Mouse (Mus musculus): Measurements from ENCODE around the gene Morn1. TPM values are rescaled to one million over a fixed set of nuclear protein-coding genes. Genes with fewer than 3 reads are reported as not detected.

Morn1 gene
- polyA plus RNA-seq, 1 experiment: 12.6 TPM

DNA sequence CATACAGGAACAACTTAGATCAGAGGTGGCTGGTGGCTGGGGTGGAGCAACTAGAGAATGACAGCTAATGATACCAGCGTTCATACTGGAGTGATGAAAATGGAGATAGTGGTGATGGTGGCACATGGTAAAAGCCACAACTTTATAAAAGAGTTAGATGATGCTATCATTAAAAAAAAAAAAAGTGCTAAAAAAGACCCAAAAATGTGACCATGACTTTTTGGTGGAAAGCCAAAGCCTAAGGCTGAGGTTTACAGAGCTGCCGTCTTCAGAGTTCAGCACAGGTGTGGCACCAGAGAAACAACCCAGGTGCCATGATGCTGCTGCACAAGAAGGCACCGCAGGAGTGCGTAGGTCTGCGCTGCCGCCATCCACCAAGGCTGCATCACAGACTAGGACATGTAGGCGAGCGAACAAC lies 82.5 kb downstream of the Morn1 start:
- DNase-seq (ENCODE audit: low read depth): no peak
- no peak for TF ChIP-seq POLR2A (IDR thresholded peaks at IDR 0.05; ENCODE audit: borderline replicate concordance, extremely low read depth, insufficient read depth, insufficient read length, poor library complexity, severe bottlenecking)
- no peak for TF ChIP-seq CTCF (IDR thresholded peaks at IDR 0.05; ENCODE audit: borderline replicate concordance, extremely low read depth, insufficient read depth, insufficient read length)

DNA sequence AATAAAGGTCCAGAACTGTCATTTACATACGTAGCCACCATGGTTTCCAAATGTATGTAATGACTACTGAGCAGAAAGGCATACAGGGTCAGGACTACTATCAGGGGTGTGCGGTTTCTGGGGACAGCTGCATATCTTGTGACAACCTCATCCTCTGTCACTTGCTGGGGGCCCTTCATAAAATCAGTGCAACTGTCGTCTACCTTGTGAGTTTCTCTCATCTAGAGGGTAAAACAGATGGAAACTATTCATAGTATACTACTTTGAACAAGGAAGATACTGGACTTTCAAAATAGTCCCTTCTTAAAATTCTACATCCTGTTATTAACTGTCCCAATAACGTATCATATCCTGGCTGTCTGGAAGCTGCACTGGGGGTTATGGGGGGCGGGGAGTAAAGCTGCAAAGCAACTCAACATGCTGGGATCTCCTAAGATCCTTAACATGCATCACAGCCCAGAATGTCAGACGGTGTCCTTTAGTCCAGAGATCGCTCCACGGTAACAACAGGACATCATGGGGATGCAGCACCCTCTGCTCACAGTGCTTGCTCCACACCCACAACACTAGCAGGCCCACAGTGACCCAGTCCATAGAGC lies 84.3 kb downstream of the Morn1 start:
- no peak for DNase-seq (ENCODE audit: low read depth)
- TF ChIP-seq POLR2A (IDR thresholded peaks at IDR 0.05; ENCODE audit: borderline replicate concordance, extremely low read depth, insufficient read depth, insufficient read length, poor library complexity, severe bottlenecking) (no peak), CTCF (IDR thresholded peaks at IDR 0.05; ENCODE audit: borderline replicate concordance, extremely low read depth, insufficient read depth, insufficient read length) (no peak)

DNA sequence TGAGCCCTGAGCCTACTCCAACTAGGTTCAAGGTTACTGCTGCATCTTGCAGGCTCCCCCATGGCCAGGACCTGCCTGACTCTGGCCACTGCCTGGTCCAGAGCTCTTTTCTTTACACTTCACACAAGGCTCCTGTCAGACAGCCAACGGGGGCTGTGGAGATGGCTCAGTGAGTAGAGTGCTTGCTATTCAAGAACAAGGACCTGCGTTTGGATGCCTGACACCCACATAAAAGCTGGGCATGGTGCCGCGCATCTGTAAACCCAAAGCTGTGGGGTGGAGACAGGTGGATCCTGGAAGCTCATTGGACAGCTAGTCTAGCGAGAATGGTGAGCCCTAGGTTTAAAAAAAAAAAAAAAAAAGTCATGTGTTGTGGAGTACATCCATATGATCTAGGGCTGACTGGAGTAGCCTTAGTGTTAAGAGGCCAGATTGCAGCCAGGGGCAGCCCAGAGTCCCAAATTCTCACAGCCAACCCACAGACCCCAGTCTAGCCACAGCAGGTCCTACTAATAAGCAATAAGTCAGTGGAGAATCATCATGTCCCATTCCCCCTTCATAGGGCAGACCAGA lies 85.7 kb downstream of the Morn1 start:
- TF ChIP-seq CTCF (IDR thresholded peaks at IDR 0.05; ENCODE audit: borderline replicate concordance, extremely low read depth, insufficient read depth, insufficient read length) (no peak), POLR2A (IDR thresholded peaks at IDR 0.05; ENCODE audit: borderline replicate concordance, extremely low read depth, insufficient read depth, insufficient read length, poor library complexity, severe bottlenecking) (no peak)
- DNase-seq (ENCODE audit: low read depth): peak; percentile 58

DNA sequence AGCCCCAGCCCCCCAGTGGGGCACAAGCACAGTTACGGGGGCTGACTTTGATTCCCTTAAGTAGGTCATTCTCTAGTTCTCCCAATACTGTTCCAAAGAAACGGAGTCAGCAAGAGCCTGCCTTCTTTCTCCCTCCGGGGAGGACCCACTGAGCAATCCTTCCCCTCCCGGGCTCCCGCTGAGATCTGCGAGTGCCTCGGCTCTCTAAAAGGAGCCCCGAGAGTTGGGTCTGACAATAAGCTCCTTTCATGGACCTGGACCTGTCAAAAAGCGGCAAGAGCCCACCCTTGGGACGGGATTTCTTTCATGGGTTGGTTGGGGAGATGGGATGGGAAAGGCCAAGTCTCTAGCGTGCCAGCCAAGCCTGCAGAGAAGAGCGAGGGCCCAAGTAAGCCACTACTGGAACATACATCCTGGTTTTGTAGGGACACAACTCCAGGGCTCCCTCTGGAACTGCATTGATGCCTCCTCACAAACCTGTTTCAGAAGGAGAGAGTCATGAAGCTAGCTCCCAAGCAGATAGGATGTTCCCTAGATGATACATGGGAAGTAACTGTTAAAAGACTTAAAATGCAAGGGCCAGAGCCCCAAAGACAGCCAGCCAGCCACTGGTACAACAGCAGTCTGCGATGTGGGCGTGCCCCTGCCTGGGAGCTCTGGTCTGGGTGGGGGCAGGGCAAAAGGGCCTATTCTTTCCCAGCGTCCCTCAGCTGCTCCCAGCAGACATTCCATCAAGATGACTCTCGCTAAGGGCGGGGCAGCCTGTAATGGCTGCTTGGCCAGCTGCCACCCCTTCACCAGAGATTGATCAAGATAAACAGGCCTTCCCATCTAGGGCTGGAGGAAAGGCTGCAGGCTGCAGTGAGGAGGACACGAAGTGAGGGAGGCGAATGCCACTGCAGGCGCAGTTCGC lies 86.8 kb downstream of the Morn1 start:
- peak; percentile 97 for DNase-seq (ENCODE audit: low read depth)
- TF ChIP-seq CTCF (IDR thresholded peaks at IDR 0.05; ENCODE audit: borderline replicate concordance, extremely low read depth, insufficient read depth, insufficient read length): no peak
- no peak for TF ChIP-seq POLR2A (IDR thresholded peaks at IDR 0.05; ENCODE audit: borderline replicate concordance, extremely low read depth, insufficient read depth, insufficient read length, poor library complexity, severe bottlenecking)

DNA sequence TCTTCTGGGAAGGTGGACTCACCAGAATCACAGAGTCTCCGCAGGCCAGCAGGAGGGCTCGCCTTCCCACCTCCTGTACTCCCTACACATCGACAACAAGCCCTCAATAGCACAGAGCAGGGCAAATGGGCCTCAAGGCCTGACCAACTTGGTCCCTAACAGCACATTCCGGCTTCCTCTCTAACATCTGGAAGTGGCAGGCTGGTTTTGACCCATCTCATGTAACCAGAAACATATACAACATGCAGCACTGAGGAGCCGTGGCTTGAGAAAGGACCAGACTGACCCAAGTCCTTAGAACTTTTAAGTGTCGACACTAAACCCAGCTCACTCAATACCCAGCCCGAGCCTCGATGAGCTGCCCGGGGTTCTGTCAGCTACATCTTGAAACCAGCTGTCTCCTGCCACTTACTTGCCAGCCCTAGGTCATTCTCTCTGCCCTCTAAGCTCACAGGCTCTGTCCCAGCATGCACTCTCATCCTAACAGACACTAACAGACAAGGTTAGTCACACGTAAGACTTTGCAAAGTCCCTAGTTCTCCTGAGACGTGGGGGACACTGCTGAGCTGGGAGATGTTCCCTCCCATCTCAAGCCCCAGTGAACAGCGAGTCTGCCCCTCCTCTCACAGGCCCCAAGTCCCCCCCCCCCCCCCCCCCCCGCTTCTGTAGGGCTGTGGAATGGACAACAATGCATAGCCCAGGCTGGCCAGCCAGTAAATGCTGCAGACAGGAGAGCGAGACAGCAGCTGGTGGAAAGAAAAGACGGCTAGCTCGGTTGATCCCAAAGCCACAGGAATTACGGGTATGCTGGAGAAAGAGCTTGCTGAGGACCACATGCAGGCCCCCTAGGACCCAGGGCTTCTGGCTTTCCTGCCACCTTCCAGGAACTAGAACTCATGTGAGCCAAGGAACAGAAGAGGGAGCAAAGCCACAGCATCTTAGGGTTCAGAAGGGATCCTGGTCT lies 87.7 kb downstream of the Morn1 start:
- TF ChIP-seq CTCF (IDR thresholded peaks at IDR 0.05; ENCODE audit: borderline replicate concordance, extremely low read depth, insufficient read depth, insufficient read length) (no peak), POLR2A (IDR thresholded peaks at IDR 0.05; ENCODE audit: borderline replicate concordance, extremely low read depth, insufficient read depth, insufficient read length, poor library complexity, severe bottlenecking) (no peak)

DNA sequence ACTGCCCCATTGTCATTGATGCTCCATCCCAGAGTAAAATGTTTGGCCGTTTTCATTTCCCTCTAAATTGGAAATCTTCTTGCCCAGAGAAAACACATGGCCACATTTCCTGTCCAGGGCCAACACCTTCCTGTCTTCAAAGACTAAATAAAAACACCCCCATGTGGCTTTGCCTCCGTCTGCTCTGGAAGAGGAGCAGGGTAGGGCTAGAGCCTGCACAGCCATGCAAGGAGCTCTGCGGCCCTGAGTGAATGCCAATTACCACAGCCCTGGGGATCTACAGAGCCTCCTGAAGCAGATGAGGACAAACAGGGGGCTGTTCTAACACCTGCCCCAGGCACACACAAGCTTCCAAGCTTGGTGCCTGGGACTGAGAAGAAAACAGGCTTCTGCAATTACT lies 89.8 kb downstream of the Morn1 start:
- TF ChIP-seq CTCF (IDR thresholded peaks at IDR 0.05; ENCODE audit: borderline replicate concordance, extremely low read depth, insufficient read depth, insufficient read length) (no peak), POLR2A (IDR thresholded peaks at IDR 0.05; ENCODE audit: borderline replicate concordance, extremely low read depth, insufficient read depth, insufficient read length, poor library complexity, severe bottlenecking) (no peak)
- peak; percentile 26 for DNase-seq (ENCODE audit: low read depth)

More for the DNA sequence above, 87.7 kb downstream of the Morn1 start:
- DNase-seq (ENCODE audit: low read depth): peak; percentile 41

DNA sequence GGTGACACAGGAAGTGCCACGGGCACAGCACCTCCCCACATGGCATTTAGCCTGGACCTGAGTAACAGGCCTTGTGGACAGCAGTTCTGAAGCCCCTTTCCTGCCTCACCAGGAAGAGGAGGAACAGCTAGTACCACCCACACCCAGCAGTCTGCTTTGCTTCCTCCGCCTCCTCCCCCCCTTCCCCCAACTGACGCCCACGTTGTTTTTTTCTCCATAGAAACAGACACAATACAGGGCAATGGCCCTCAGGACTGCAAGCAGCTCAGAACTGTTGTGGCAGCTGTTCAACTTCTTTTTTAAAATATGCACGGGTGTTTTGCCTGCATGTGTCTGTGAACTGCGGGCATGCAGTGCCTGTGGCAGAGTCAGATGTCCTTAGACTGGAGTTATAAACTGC lies 91.9 kb downstream of the Morn1 start:
- DNase-seq (ENCODE audit: low read depth): peak; percentile 88
- TF ChIP-seq POLR2A (IDR thresholded peaks at IDR 0.05; ENCODE audit: borderline replicate concordance, extremely low read depth, insufficient read depth, insufficient read length, poor library complexity, severe bottlenecking): no peak
- TF ChIP-seq CTCF (IDR thresholded peaks at IDR 0.05; ENCODE audit: borderline replicate concordance, extremely low read depth, insufficient read depth, insufficient read length): no peak

DNA sequence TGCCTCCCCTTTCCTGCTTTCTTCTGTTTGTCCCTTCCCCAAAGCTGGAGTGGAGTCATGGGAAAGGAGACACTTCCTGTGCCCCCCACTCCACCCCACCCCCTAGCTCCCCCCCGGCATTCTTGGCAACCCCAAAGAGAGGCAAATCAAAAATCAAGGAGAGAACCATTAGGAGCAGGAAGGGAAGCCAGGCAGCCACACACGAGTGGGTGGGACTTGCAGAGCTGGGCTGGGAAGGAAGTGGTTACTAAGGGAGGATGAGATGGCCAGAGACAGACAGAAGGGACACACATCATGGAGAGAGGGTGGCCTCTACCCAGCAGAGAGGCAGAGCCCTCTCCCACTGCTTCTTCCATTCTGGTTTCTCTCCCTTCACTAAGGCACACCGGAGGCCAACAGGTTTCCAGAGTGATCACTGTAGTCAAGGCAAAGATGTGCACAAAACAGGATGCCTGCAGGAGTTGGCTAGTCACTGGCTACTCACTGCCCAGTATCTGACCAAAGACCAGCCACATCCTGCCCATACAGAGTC lies 92.7 kb downstream of the Morn1 start:
- TF ChIP-seq POLR2A (IDR thresholded peaks at IDR 0.05; ENCODE audit: borderline replicate concordance, extremely low read depth, insufficient read depth, insufficient read length, poor library complexity, severe bottlenecking): no peak
- no peak for TF ChIP-seq CTCF (IDR thresholded peaks at IDR 0.05; ENCODE audit: borderline replicate concordance, extremely low read depth, insufficient read depth, insufficient read length)
- peak; percentile 37 for DNase-seq (ENCODE audit: low read depth)

DNA sequence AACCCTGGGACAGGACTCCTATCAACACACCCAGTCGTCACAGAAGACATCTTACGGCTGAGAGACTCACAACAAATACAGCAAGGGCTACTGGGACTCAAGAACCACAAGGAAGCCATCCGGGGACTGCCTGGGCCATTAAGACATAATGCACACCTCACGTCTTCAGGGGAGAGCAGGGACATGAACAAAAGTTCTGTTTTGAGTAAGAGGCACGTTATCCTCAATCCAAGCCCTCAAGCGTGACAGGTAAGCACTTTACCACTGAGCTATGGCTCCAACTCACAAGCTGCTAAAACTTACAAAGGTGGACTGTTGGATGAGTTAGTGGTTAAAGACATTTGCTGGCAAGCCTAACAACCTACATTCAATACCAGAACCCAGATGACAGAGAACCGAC lies 96.8 kb downstream of the Morn1 start:
- TF ChIP-seq CTCF (IDR thresholded peaks at IDR 0.05; ENCODE audit: borderline replicate concordance, extremely low read depth, insufficient read depth, insufficient read length) (no peak), POLR2A (IDR thresholded peaks at IDR 0.05; ENCODE audit: borderline replicate concordance, extremely low read depth, insufficient read depth, insufficient read length, poor library complexity, severe bottlenecking) (no peak)
- DNase-seq (ENCODE audit: low read depth): no peak

DNA sequence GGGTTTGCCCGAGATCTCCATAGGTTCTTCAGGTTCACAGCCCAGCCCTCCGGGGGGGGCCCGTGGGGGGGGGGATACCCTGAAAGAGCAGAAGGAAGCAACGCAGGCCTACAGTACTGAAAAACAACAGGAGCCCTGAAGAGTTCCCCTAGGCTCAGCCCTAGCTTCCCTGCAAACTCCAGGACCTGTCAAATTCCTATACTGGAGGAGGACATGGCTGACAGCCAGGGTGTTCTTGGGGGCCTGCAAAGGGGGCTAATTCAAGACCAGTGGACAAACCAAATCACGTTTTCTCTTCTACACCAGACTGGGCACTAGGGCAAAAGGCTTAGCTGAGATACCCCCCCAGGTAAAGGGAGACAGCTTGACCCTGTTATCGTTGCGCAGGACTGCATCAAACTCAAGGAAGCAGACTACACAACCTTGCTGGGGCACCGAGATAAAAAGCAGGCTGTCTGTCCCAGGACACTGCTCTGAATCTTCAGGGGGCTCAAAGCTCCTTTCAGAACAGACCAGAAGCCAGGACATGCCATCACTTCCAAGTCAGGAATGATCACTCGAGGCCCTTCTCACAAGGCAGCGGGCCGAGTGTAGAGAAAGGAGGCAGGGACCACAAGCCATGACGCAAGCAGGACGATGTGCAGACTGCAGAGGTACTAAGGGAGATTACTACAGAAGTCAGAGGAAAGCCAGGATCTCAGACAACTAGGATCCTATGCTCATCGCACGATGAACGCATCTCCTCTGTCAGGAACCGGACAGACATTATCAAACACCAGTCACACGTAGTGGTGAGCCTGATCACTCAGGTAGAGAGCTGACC lies 98.1 kb downstream of the Morn1 start:
- DNase-seq (ENCODE audit: low read depth): peak; percentile 50
- TF ChIP-seq POLR2A (IDR thresholded peaks at IDR 0.05; ENCODE audit: borderline replicate concordance, extremely low read depth, insufficient read depth, insufficient read length, poor library complexity, severe bottlenecking) (no peak), CTCF (IDR thresholded peaks at IDR 0.05; ENCODE audit: borderline replicate concordance, extremely low read depth, insufficient read depth, insufficient read length) (no peak)

Data from brain, embryonic 14.5 days (tissue).